Mouse (Mus musculus): ENCODE results near the gene Atp5l.
"Not testable (repeated sequence)": the region's sequence is repeated elsewhere in the genome, so short reads cannot be mapped to it uniquely, and the experiment has no call there.

Gene Atp5l

GRCm38 (mm10) chr9:44920374-44921122 is at the start of gene Atp5l:
Gene Atp5l, minus strand, starts transcription at chr9:44920742.
- peak; percentile 93 for DNase-seq

DNA sequence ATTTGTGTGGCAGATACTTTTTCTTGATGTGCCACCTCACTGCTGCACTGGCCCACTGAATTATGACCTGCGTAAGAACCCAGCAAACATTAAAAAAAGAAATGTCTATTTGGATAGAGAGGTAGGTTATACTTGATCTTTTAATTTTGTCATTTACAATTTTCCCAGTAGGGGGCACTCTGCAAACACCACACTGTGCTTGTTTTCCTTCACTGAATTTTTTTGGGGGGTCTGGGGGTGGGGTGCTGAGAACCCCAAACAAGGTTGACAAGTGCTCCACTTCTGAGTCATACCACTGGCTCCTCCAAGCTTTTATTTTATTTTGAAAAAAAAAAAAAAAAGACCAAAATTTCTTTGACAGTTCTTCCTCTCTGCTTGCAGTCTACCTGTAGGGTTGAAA is 48.9 kb upstream of the Atp5l start:
- no peak for DNase-seq

DNA sequence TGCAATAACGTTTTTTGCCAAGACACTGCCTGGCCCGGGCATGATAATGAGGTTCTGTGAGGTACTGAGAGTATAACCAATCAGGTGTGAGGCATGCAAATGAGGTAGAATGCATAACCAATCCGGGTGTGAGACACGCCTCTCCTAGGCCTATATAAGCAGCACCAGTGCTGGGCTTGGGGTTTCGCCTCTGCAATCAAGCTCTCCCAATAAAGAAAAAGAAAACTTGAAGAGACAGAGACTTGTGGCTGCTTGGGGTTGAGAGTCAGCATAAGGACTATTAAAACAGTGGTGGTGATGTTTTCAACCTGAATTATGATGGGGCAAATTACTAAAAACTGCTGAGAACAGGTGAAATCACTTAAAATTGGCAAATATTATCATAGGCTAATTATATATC is 47.2 kb upstream of the Atp5l start:
- DNase-seq = not testable (repeated sequence)

GRCm38 (mm10) chr9:44966815-44967242 is 46.3 kb upstream of the Atp5l start:
- DNase-seq = peak; percentile 87

- no peak for DNase-seq
Observed at GRCm38 (mm10) chr9:44965833-44966466, 45.4 kb upstream of the Atp5l start.

- peak; percentile 99 for DNase-seq
Observed at GRCm38 (mm10) chr9:44965126-44965832, 44.7 kb upstream of the Atp5l start, which contains the start of gene Ube4a. Gene Ube4a, minus strand, starts transcription at chr9:44965600.

DNA sequence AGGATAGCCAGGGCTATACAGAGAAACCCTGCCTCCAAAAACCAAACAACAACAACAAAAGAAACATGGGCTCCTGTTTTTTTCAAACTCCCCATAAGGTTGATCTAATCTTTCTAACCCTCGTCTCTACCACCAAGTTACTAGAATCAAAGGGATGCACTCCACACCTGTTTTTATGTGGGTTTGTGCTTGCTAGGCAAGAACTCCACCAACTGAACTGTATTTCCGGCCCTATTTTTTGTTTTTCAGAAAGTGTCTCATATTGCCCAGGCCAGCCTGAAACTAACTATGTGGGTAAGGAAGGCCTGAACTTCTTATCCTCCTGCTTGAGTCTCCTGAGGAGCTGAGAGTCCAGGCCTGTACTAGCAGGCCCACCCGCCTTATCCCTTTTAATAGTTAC is 33.9 kb upstream of the Atp5l start:
- DNase-seq = no peak

- DNase-seq = no peak
Observed at GRCm38 (mm10) chr9:44947836-44948235, 27.3 kb upstream of the Atp5l start.

DNA sequence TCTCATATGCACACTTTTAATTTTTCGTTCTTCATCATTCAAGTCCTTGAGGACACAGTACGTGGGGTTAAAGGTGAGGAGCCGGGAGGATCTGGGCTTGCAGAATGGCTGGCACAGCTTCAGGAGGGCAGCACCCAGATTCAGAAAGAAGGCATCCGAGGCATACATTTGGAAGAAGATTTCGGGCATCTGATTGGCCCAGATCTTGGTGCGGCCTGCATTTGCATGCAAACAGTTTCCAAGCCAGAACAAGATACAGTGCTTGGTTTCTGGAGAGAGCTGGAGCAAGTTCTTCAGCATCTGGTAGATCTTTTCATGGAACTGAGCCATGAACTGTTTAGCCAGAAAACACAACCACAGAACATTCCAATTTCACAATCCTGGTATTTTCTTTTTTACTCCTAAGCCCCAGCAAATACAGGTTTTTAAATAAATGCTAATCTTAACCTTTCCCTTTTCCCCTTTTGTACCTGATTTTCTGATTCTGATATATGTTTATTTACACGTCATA is 25.7 kb upstream of the Atp5l start:
- DNase-seq = peak; percentile 6

DNA sequence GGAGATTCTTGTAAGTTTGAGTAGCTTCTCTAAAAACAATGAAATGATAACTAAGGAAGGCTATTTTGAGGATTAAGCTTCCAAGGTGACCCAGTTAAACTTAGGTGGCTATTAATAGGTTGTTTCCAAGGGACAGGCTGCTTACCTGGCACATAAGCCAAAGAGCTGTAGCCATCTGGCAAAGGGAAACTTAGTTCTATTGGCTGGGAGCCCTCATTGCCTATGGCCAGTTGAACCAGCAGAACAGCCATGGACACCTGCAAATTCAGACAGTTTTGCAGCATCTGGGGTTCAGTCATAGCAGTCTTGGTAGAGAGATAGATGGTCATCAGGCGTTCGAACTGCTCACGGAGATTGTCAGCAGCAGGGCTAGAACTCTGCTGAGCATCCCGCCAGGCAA is 21.9 kb upstream of the Atp5l start:
- DNase-seq = no peak

DNA sequence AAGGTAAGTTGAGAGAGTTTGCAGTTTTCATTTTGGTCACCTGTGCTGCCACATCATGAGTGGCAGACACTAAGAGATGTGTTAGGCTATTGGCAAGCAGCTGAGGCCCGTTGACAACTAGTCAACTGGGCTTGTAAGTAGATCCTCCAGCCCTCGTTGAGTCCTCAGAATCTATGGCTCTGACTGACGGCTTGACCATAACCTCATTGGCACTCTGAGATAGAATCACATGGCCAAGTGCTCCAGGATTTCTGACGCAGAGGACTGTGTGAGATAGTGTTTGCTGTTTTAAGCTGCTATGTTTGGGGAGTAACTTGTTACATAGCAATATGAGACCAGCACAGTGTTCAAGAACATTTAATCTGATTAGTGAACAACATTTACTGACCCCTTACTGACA is 21.2 kb upstream of the Atp5l start:
- no peak for DNase-seq

DNA sequence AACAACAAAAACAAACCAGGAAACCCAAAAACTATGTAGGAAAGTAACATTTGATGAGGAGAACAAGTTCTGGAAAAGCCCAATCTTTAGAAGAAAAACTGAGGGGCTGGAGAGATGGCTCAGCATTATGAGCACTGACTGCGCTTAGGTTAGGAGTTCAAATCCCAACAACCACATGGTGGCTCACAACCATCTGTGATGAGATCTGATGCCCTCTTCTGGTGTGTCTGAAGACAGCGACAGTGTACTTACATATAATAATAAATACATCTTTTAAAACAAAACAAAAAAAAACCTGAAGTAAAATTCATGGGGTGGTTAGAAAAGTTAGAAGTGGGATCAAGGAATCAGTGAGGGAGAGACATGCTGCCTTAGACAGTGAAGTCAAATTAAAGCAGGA is 1.0 kb upstream of the Atp5l start:
- DNase-seq = no peak

GRCm38 (mm10) chr9:44921123-44921468 is 554 bp upstream of the Atp5l start:
- peak; percentile 73 for DNase-seq

DNA sequence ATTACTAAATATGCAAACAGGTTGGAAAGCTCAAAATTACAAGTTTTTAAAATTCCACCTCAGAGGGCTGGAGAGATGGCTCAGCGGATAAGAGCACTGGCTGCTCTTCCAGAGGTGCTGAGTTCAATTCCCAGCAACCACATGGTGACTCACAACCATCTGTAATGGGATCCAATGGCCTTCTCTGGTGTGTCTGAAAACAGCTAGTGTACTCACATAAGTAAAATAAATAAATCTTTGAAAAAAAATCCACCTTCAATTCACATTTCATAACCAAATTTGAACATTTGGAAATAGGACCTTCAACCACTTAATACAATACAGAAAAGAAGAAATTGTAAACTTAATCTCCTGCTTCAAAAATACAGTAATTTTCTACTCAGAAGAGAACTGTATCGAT is 936 bp downstream of the Atp5l start:
- DNase-seq = no peak

GRCm38 (mm10) chr9:44916196-44916595 is 4.3 kb downstream of the Atp5l start:
- DNase-seq = peak; percentile 60

DNA sequence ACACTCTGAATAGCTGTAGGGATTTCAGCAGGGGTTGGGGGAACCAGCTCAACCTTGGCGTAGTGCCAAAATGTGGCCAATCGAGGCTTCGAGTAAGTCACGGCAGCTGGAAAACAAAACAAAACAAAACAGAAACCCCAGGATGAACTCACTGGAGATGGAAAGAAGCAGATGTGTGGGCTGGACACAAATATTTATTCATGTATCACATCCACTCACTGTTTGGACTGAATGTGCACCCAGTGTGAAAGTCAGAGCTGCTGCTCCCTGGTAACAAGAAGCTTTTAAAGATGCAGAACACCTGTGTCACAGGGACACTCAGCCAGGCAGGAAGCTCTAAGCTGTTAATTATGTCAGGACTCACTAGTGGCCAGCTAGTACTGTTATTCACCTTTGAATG is 5.8 kb downstream of the Atp5l start:
- peak; percentile 5 for DNase-seq

GRCm38 (mm10) chr9:44911365-44911764 is 9.2 kb downstream of the Atp5l start:
- no peak for DNase-seq

GRCm38 (mm10) chr9:44905620-44906019 is 14.9 kb downstream of the Atp5l start:
- peak; percentile 18 for DNase-seq

DNA sequence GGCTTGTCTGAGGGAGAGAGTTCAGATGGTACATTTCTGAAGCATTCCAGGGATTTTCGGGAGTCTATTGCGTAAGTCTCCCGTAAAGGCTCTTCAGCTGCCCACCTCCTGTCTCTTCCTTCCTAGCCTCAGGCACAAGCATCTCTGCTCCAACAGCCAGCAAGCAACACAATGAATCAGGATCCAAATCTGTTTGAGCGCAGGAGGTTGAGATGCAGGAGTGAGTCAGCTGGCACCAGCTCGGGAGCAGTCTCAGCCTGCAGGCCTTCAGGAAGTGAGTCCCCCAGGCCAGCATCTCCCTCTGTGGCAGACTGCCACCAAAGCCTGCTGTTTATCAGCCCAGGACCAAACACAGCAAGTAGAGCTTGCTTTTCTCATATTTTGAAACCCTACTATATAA is 15.6 kb downstream of the Atp5l start:
- DNase-seq = peak; percentile 76

GRCm38 (mm10) chr9:44903856-44904255 is 16.7 kb downstream of the Atp5l start:
- DNase-seq = no peak

DNA sequence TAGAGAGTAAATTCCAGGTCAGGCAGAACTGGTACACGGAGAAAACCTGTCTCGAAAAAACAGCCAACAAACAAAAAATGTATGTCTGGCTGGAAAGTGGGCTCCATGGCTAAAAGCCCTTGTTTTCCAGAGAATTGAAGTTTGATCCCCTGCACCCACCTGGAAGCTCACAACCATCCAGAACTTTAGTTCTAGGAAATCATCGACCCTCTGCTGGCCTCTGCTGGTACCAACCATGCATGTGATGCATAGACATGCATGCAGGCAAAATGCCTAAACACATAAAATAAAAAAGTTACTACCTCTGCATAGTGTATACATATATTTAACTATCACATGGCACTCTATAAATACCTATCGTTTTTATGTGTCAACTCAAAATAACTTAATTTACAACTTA is 20.1 kb downstream of the Atp5l start:
- DNase-seq = peak; percentile 8

- no peak for DNase-seq
Observed at GRCm38 (mm10) chr9:44899716-44900115, 20.8 kb downstream of the Atp5l start.

DNA sequence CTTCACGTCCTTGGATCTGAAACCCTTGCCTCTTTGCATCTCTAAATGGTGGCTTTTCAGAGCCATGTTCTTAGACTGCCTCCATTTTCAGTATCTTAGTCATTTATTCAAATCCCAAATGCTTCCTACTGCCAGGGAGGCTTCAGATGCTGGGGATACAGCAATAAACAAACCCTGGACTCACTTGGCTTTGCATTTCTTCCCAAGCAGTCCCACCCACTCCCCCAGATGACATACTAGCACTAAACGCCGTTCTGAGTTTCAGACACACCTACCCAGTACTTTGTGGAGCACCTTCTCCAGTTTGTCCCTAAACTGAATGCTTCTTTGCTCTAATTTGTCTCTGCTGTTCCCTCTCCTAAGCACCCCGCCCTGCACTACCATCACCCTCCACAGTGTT is 23.5 kb downstream of the Atp5l start:
- DNase-seq = no peak

DNA sequence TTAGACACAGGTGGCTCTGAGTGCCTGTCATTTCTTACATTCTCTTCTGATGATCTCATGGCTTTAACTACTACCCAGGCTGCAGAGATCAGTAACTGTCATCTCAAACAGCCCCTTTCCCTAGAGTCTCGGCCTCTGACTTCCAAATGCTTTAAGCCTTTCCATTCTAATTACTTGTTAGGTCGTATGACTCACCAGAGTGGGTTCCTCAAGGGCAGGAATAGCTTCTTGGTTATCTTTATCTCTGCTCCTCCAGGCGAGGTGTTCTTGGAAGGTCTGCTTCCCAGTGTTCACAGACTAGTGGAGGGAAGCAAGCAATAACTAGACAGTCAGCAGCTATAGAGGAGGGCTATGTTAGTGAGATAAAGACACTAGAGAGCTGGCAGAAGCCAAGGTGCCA is 27.9 kb downstream of the Atp5l start:
- DNase-seq = no peak
